Mouse (Mus musculus): Measurements from ENCODE around the gene Tmcc3. TPM values are rescaled to one million over a fixed set of nuclear protein-coding genes. Genes with fewer than 3 reads are reported as not detected.

Gene Tmcc3
- polyA plus RNA-seq, 1 experiment from 2014 or later: 7.5 TPM

DNA sequence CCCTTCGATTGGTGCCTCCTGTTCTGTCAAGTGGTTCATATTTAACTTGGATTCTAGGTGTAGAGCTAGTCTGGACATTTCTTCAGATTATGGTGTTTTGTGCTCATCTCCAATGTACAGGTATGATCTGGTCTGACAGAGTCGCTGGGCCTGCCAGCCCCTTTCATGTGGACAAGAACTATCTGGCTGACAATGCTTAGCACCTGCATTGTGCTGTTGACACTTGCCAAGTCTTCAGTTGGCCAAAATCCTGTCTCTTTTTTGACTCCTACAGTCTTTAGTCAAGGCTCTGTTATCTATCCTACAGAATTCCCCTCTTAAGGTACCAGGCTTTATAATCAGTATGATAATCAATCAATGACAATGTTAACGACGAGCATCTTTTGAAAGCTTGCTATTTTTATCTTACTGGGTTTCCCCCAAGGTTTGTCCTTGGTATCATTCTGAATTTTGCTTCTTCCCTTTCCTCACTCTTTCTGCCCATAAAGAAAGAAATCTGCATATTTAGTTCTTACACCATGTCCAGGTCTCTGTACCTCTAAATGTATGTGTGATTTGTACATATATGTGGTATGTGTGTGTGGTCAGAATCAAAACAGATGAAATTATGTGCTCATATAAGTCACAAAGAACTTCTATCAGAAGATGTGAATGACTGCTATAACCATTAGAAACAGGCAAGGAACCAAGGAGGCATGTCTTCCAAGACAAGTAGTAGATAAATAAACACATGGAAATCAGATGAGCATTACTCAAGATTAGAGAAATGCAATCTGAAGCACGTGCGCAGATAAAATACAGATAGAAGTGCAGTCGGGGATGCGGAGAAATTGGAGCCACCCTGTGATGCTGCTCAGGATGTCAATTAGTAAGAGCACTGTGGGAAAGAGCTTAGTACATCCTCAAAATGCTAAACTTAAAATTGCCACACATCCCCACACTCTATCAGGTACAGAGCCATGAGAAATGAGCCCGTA lies 41.4 kb downstream of the Tmcc3 start:
- Histone ChIP-seq H3K4me1 (replicated peaks) (peaks cover 10% of the 10 kb centered on the region; the same call in 1 of the 2 replicates), H3K9ac (no peak overlapping the region), H3K36me3 (no peaks in the 10 kb centered on the region), H3K27ac (no peak overlapping the region), H3K4me2 (no peak overlapping the region), H3K27me3 (no peaks in the 10 kb centered on the region), H3K4me3 (no peak overlapping the region), H3K9me3 (no peaks in the 10 kb centered on the region)
- no peak for ATAC-seq (ENCODE audit: low FRiP score)
- WGBS: 86% methylated on average over 9 of the region's 9 CpGs

DNA sequence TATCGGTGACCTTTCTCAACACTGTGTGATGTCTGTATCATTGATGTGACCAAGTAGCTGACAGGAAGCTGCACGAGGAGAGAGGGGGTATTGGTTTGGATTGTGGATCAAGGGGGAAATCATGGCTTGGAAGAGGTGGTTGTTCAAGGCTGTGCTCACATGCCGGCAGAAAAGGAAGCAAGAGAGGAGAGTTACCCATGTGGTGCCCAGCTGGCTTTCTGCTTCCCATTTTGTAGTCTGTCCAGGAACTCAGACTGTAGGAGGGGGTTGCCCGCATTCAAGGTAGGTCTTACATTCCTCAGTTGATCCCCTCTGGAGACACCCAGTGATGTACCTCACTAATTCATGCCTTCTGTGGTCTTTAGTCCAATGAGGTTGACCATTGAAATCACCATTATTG lies 42.3 kb downstream of the Tmcc3 start:
- no peaks in the 10 kb centered on the region for H3K9me3 ChIP-seq
- WGBS: 76% methylated on average over 4 of the region's 4 CpGs
- no peak overlapping the region for H3K4me3 ChIP-seq
- no peaks in the 10 kb centered on the region for H3K27me3 ChIP-seq
- H3K27ac ChIP-seq: no peak overlapping the region
- H3K36me3 ChIP-seq: no peaks in the 10 kb centered on the region
- H3K9ac ChIP-seq: no peak overlapping the region
- no peak for ATAC-seq (ENCODE audit: low FRiP score)
- no peak overlapping the region for H3K4me2 ChIP-seq
- peaks cover 10% of the 10 kb centered on the region; the same call in 1 of the 2 replicates for H3K4me1 ChIP-seq (replicated peaks)

DNA sequence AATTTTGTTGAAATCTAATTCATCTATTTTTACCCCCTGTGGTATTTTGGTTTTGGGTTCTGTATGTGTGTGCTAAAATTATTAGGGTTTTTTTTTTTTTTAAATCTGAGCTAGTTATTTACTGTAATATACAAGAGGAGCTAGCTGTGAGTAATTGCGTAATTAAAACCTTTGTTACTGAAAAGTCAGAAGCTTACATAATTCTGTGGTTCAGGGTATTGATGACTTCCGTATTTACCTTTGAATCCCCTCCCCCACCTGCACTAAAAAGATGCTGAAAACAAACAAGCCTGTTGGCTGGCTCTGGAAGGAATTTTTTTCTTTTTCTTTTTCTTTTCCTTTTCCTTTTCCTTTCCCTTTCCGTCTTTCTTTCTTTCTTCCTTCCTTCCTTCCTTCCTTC lies 42.7 kb downstream of the Tmcc3 start:
- no peaks in the 10 kb centered on the region for H3K36me3 ChIP-seq
- no peak overlapping the region for H3K9ac ChIP-seq
- no peaks in the 10 kb centered on the region for H3K9me3 ChIP-seq
- H3K4me1 ChIP-seq (replicated peaks): peaks cover 10% of the 10 kb centered on the region; the same call in 1 of the 2 replicates
- no peak overlapping the region for H3K27ac ChIP-seq
- no peak overlapping the region for H3K4me3 ChIP-seq
- no peak for ATAC-seq (ENCODE audit: low FRiP score)
- H3K27me3 ChIP-seq: no peaks in the 10 kb centered on the region
- 84% methylated on average over 3 of the region's 3 CpGs for WGBS
- no peak overlapping the region for H3K4me2 ChIP-seq

DNA sequence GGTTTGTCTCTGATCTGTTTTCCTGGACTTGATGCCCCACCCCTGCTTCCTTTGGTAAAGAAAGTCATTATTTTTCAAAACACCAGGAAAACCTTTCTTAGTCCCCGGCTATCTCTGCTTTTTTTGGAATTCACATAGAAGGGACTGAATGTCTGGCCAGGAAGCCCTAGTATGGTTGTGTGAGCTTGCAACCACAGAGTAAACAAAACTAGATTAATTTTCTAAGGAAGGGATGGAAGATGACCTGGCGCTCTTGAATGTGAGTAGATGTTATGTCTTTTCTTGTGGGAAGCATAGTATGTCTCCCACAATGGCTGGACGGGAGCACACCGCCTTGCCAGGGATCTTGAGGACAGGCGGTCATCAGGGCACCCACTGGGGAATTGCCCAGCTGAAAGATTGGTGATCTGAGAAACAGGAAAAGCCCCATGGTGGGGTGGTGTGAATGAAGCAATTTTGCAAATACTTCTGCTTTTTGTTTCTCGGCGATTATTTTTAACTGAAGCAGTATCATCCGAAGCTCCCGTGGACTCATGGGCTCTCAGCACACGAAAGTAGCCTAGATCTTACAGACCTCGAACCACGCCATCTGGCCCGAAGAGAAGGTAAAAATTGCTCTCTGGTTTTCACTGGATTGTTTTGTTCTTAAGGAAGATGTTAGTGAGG lies 44.9 kb downstream of the Tmcc3 start:
- H3K4me2 ChIP-seq: no peak overlapping the region

DNA sequence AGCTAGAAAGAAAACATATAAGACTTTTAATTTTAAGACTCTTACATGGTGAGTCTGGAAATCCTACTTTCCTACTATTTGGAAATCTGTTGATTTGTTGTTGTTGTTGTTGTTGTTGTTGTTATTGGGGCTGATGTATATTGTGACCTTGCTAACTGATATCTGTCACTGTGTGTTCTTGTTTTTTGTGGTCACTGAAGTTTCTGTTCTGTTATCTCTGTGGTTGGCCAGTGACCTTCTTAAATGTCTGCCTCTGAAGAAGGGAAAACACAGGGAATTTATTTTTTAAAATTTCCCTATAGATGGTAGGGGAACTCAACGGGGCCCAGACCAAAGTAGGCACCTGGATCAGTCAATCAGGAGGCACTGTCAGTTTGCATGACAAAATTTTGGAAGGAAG lies 48.9 kb downstream of the Tmcc3 start:
- Histone ChIP-seq H3K9me3 (peaks cover 9% of the 10 kb centered on the region; the same call in 1 of the 2 replicates), H3K27me3 (no peaks in the 10 kb centered on the region), H3K9ac (no peak overlapping the region), H3K4me1 (replicated peaks) (no peaks in the 10 kb centered on the region), H3K27ac (no peak overlapping the region), H3K4me3 (no peak overlapping the region), H3K4me2 (no peak overlapping the region), H3K36me3 (no peaks in the 10 kb centered on the region)
- WGBS: 74% methylated on average over 1 of the region's 1 CpGs
- ATAC-seq (ENCODE audit: low FRiP score): no peak

More for the DNA sequence above, 44.9 kb downstream of the Tmcc3 start:
- no peak overlapping the region for H3K4me3 ChIP-seq
- H3K9me3 ChIP-seq: peaks cover 2% of the 10 kb centered on the region; the same call in 1 of the 2 replicates
- ATAC-seq (ENCODE audit: low FRiP score): no peak
- H3K27ac ChIP-seq: no peak overlapping the region
- no peak overlapping the region for H3K9ac ChIP-seq
- H3K36me3 ChIP-seq: no peaks in the 10 kb centered on the region
- no peaks in the 10 kb centered on the region for H3K27me3 ChIP-seq
- 88% methylated on average over 13 of the region's 13 CpGs for WGBS
- no peaks in the 10 kb centered on the region for H3K4me1 ChIP-seq (replicated peaks)

DNA sequence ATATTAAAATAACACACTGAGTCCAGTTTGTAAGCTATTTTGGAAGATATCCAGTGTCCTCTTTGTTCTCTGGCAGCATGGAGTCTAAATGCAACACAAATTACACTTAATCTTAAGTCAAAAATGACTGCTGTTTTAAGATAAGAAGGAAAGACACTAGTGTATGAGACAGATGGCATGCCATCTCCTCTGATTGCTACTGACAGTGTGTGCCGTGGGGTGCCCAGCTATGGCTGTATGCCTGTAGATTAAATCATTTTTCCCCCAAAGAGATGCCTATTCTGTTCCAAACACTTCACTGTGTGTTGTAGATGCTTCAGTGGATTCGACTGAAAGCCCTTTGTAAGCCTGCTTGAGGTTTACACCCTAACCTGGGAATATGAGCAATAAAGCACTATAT lies 59.5 kb downstream of the Tmcc3 start:
- Histone ChIP-seq H3K4me1 (replicated peaks) (peaks cover 30% of the 10 kb centered on the region), H3K36me3 (no peaks in the 10 kb centered on the region), H3K9ac (no peak overlapping the region), H3K9me3 (no peaks in the 10 kb centered on the region), H3K4me2 (no peak overlapping the region), H3K4me3 (no peak overlapping the region), H3K27ac (no peak overlapping the region), H3K27me3 (no peaks in the 10 kb centered on the region)
- no peak for ATAC-seq (ENCODE audit: low FRiP score)
- 64% methylated on average over 2 of the region's 2 CpGs for WGBS

DNA sequence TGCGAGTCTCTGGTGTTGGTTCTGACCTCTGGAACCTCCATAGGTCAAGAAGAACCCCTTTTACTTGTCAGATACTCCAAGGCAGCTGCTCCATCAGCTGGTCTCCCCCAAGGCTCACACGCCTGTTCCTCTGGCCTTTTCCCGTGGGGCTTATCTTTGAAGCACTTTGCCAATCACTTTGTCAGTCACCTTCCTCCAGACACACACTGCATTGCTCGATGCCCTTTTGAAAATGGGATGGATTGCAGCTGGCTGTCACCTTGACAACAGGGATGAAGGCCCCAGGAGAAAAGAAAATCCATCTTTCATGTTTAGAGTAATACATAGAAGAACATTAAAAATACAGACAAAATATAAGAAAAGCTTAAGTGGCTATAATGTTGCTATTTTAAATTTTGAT lies 65.2 kb downstream of the Tmcc3 start:
- WGBS: 46% methylated on average over 4 of the region's 4 CpGs
- Histone ChIP-seq H3K4me2 (no peak overlapping the region), H3K27ac (no peak overlapping the region)

DNA sequence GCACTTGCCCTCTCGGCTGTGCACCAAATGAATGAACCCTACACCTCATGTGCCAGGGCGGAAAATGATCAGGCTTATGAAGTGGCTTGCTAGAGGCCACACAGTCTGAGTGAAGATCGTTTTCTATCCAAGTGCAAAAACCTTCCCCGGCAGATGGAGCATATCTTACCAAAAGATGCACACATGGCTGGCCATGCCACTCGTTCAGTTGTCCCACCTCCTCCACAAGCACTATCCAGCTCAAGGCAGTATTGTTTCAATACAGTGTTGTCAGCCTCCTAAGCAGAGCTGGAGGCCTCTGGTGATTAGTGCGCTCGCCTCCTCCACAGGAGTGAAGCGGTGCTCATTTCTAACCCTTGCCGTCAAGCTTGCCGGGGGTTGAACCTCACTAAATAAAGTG lies 66.1 kb downstream of the Tmcc3 start:
- no peak overlapping the region for H3K4me2 ChIP-seq
- no peak overlapping the region for H3K9ac ChIP-seq
- H3K27me3 ChIP-seq: no peaks in the 10 kb centered on the region
- WGBS: 66% methylated on average over 10 of the region's 10 CpGs
- H3K27ac ChIP-seq: peak overlapping the region; percentile 76
- H3K9me3 ChIP-seq: peaks cover 4% of the 10 kb centered on the region; the same call in 1 of the 2 replicates
- no peak overlapping the region for H3K4me3 ChIP-seq
- H3K36me3 ChIP-seq: no peaks in the 10 kb centered on the region
- ATAC-seq (ENCODE audit: low FRiP score): peak; percentile 47; the same call in 1 of the 2 replicates
- peaks cover 51% of the 10 kb centered on the region for H3K4me1 ChIP-seq (replicated peaks)

More for the DNA sequence above, 65.2 kb downstream of the Tmcc3 start:
- Histone ChIP-seq H3K4me1 (replicated peaks) (peaks cover 49% of the 10 kb centered on the region), H3K9me3 (peaks cover 4% of the 10 kb centered on the region; the same call in 1 of the 2 replicates), H3K9ac (no peak overlapping the region), H3K36me3 (no peaks in the 10 kb centered on the region), H3K27me3 (no peaks in the 10 kb centered on the region), H3K4me3 (no peak overlapping the region)
- ATAC-seq (ENCODE audit: low FRiP score): no peak

DNA sequence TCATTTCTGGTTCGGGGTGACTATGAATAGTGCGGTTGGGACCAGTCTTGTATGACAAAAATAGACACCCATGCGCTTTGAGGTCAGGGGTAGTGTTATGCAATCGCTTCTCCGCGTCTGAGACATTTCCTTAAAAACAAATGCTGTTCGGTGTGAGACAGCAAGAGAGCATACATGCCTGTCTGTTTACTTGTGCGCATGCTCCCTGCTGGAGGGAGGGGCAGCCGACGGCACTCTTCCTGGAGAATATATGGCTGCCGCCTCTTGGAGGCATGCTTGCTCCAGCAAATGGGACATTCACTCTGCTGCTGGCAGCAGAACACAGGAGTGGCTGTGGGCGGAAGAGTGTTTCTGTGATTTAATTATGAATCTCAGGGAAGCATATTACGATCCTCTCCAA lies 66.6 kb downstream of the Tmcc3 start:
- Histone ChIP-seq H3K27ac (peak overlapping the region; percentile 76), H3K4me1 (replicated peaks) (peaks cover 49% of the 10 kb centered on the region), H3K4me3 (no peak overlapping the region), H3K36me3 (no peaks in the 10 kb centered on the region), H3K9me3 (peaks cover 4% of the 10 kb centered on the region; the same call in 1 of the 2 replicates), H3K4me2 (no peak overlapping the region), H3K27me3 (no peaks in the 10 kb centered on the region), H3K9ac (no peak overlapping the region)
- ATAC-seq (ENCODE audit: low FRiP score): peak; percentile 68
- WGBS: 62% methylated on average over 13 of the region's 13 CpGs

DNA sequence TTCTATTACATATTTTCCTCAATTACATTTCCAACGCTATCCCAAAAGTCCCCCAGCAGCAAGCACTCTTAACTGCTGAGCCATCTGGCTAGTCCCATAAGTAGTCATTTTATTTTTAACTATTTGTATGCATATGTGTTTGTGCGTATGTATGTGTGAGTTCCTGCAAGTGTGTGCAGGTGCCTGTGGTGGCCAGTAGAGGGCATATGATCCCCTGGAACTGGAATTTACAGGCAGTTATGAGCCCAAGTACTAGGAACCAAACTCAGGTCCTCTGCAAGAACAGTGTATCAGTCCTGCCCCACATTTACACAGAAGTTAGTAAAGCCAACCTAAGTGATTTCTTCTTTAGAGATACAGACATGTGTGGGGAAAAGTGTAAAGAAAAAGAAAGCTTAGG lies 68.3 kb downstream of the Tmcc3 start:
- Histone ChIP-seq H3K36me3 (no peaks in the 10 kb centered on the region), H3K9me3 (peaks cover 10% of the 10 kb centered on the region), H3K27me3 (no peaks in the 10 kb centered on the region), H3K4me2 (no peak overlapping the region), H3K9ac (no peak overlapping the region), H3K4me1 (replicated peaks) (peaks cover 40% of the 10 kb centered on the region), H3K27ac (no peak overlapping the region), H3K4me3 (no peak overlapping the region)
- 91% methylated on average over 2 of the region's 2 CpGs for WGBS
- no peak for ATAC-seq (ENCODE audit: low FRiP score)

DNA sequence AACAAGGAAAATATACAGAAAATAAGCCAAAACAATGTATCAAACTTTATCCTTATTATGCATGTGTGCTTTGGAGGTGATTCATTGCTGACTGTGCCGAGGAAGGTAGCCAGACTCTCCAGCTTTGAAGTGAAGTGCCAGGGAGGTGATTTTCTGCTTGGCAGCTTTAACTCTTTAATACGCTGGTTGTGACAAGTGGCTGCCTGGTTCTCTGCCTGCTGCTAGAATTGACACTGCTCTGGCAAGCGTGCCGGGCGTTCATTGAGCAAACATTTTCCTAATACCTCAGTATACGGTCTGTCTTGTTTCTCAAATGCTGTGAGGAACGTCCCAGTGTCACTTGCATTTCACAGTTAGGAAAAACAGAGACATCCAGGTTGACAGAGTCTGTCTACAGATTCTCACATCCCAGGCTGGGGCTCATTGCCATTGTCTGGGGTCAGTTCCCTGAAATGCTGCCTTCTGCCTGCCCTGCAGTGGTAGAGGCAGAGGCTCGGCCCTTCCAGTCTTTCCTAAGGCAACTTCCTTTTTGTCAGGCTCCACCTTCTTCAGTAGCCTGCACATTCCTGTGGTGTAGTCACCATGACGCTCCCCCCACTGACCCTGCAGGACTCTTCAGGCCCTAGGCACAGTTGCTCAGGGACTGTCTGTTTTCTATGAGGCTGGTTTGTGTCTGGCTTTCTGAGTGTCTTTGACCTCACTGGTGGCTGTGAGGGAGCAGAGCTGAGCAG lies 69.1 kb downstream of the Tmcc3 start:
- peaks cover 37% of the 10 kb centered on the region for H3K4me1 ChIP-seq (replicated peaks)
- H3K36me3 ChIP-seq: peaks cover 5% of the 10 kb centered on the region
- peaks cover 18% of the 10 kb centered on the region for H3K9me3 ChIP-seq
- WGBS: 58% methylated on average over 9 of the region's 9 CpGs
- no peak overlapping the region; the same call in 1 of the 2 replicates for H3K27ac ChIP-seq
- H3K4me3 ChIP-seq: no peak overlapping the region
- H3K4me2 ChIP-seq: no peak overlapping the region
- H3K27me3 ChIP-seq: no peaks in the 10 kb centered on the region
- no peak overlapping the region for H3K9ac ChIP-seq
- no peak for ATAC-seq (ENCODE audit: low FRiP score)

DNA sequence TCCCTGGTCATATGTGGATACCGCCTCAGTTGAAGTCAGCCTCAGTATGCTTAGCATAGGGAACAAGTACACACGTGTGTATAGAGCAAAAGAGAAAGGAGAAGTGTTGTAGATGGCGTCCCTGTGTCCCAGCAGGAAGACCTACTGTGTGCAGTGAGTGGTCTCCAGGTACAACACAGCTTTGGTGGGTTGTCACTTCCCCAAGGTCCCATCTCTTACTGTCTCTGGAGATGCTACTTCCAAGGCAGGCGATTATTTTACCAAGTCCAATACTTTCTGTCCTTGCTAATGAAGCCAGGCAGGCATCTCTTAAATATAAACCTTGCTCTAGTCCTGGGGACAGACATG lies 69.6 kb downstream of the Tmcc3 start:
- peaks cover 21% of the 10 kb centered on the region for H3K9me3 ChIP-seq
- no peak for ATAC-seq (ENCODE audit: low FRiP score)
- H3K4me2 ChIP-seq: no peak overlapping the region
- H3K36me3 ChIP-seq: peaks cover 5% of the 10 kb centered on the region
- H3K9ac ChIP-seq: no peak overlapping the region
- H3K27ac ChIP-seq: no peak overlapping the region; the same call in 1 of the 2 replicates
- H3K27me3 ChIP-seq: no peaks in the 10 kb centered on the region
- H3K4me3 ChIP-seq: no peak overlapping the region
- WGBS: 88% methylated on average over 4 of the region's 4 CpGs
- H3K4me1 ChIP-seq (replicated peaks): peaks cover 32% of the 10 kb centered on the region

Data from hindbrain, embryonic 13.5 days (tissue).